Mouse (Mus musculus) kidney, adult 2 months (tissue): ENCODE data around the gene Gm21981.

Source experiments
- CTCF ChIP-seq: fragments of 200-500 bp; conservative IDR thresholded peaks from 2 replicates; pipeline ENCODE4 v1.5.1; 2011; ENCODE audit warnings: low read depth, mild to moderate bottlenecking, control low read depth, low read length, moderate library complexity, mixed read lengths; ENCODE audit not compliant: insufficient read depth, insufficient read length
- POLR2A ChIP-seq: fragments of 200-500 bp; IDR thresholded peaks from one replicate; pipeline ENCODE4 v1.6.1; 2011; ENCODE audit warnings: low read depth, low read length, control low read depth

- TF ChIP-seq CTCF (no peak), POLR2A (no peak)
Measured at GRCm38 (mm10) chr17:47708972-47709371, 14.7 kb upstream of the Gm21981 start.
